In the genomic region with DNA sequence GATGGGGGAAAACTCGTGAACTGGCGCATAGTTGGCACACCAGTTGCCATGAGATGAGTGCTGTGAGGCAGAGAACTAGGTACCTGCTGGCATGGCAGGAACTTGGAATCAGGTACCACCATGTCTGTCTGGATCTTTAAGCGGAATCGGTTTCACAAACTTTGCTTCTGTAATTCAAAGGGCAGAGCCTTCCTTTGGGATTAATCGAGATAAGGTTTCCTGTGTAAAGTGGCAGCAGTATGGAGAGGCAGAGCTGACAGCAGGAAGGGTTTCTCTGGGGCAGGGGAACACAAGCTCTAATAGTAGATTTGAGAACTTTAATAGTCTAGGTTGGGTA, we compare ENCODE assay signal across 9 mouse cellular contexts. TPM values are rescaled to one million over a fixed set of nuclear protein-coding genes. Genes with fewer than 3 reads are reported as not detected.
A peak's percentile ranks its signal among the peaks of the same experiment; 100 is the strongest.
DNase-seq lines count a peak whose midpoint lies in the region; ATAC-seq and TF ChIP-seq lines count a peak whose summit lies in the region.
"Had no signal": no experiment of that assay in that cellular context is flagged by ENCODE, and none has a peak within 500 bp of the region (broad histone marks: within the 10 kb centered on the region; RNA-seq: fewer than 3 reads in every experiment).

No protein-coding gene starts in this region.

- peaks cover 0 to 15% of the 10 kb centered on the region in 2 experiments; a peak in 2 of 4 replicates for H3K4me1 ChIP-seq in heart, embryonic 14.5 days (ENCODE audit: control insufficient read depth in 2 of 2, insufficient read depth in 2 of 2, low read length in 2 of 2)
- H3K4me1 ChIP-seq in ES-Bruce4 (ENCODE audit: control insufficient read depth, insufficient read depth, low read length), result no peaks in the 10 kb centered on the region
- H3K4me1 ChIP-seq in forebrain, postnatal 0 days (ENCODE audit: insufficient read depth), result peaks cover 14% of the 10 kb centered on the region
- peaks cover 15% of the 10 kb centered on the region for H3K4me1 ChIP-seq in liver, postnatal 0 days (ENCODE audit: insufficient read depth)

- TF ChIP-seq CTCF in ES-Bruce4 (IDR thresholded peaks at IDR 0.05; ENCODE audit: low read depth, low read length), result no peak
- TF ChIP-seq CTCF in forebrain, postnatal 0 days (IDR thresholded peaks at IDR 0.05; ENCODE audit: low read depth), result no peak
- no peak for TF ChIP-seq CTCF in liver, postnatal 0 days (IDR thresholded peaks at IDR 0.05; ENCODE audit: low read depth)

- H3K9me3 ChIP-seq in heart, embryonic 14.5 days (ENCODE audit: control insufficient read depth, low read length), result no peaks in the 10 kb centered on the region
- no peaks in the 10 kb centered on the region for H3K9me3 ChIP-seq in ES-Bruce4 (replicated peaks; ENCODE audit: control insufficient read depth, insufficient read depth, low read length, poor library complexity, severe bottlenecking)
- H3K9me3 ChIP-seq in forebrain, postnatal 0 days (ENCODE audit: low read length), result no peaks in the 10 kb centered on the region
- no peaks in the 10 kb centered on the region for H3K9me3 ChIP-seq in liver, postnatal 0 days (ENCODE audit: low read length)

- DNase-seq in heart, postnatal 36 days, result no peak
- no peak for DNase-seq in forebrain, postnatal 0 days
- DNase-seq in liver, postnatal 0 days, result no peak
- no peak for DNase-seq in gastrocnemius, postnatal 4 days (ENCODE audit: low spot score in 2 of 2)
- no peak for DNase-seq in spleen, adult 12 weeks (ENCODE audit: low spot score)
- DNase-seq in left cerebral cortex, postnatal 10 days (ENCODE audit: extremely low spot score in 1 of 2, low spot score in 2 of 2), result no peak

- TF ChIP-seq POLR2A in ES-Bruce4 (IDR thresholded peaks at IDR 0.05; ENCODE audit: insufficient read depth, low read length), result no peak

- H3K36me3 ChIP-seq in heart, embryonic 14.5 days (ENCODE audit: control insufficient read depth, insufficient read depth, low read length), result peaks cover 27% of the 10 kb centered on the region
- peaks cover 30% of the 10 kb centered on the region for H3K36me3 ChIP-seq in ES-Bruce4 (ENCODE audit: control insufficient read depth, insufficient read depth, low read length, poor library complexity, severe bottlenecking)
- peaks cover 9% of the 10 kb centered on the region; the same call in 1 of the 2 replicates for H3K36me3 ChIP-seq in forebrain, postnatal 0 days (ENCODE audit: insufficient read depth)
- H3K36me3 ChIP-seq in liver, postnatal 0 days (replicated peaks; ENCODE audit: insufficient read depth, low read length), result peaks cover 24% of the 10 kb centered on the region

- H3K27ac ChIP-seq in heart, embryonic 14.5 days (replicated peaks in 1 of 2; ENCODE audit: control insufficient read depth in 1 of 2, insufficient read depth in 1 of 2, low read depth in 2 of 2, low read length in 2 of 2), result peak overlapping the region; percentile 1 to 61; a peak in 2 of 4 replicates
- H3K27ac ChIP-seq in ES-Bruce4 (ENCODE audit: insufficient read depth, low read length), result no peak overlapping the region
- H3K27ac ChIP-seq in forebrain, postnatal 0 days (ENCODE audit: low read depth, low read length), result peak overlapping the region; percentile 35; the same call in 1 of the 2 replicates
- peak overlapping the region; percentile 70 for H3K27ac ChIP-seq in liver, postnatal 0 days (ENCODE audit: low read depth)

- H3K4me2 ChIP-seq in heart, embryonic 14.5 days (ENCODE audit: low read length), result peak overlapping the region; percentile 85
- H3K4me2 ChIP-seq in forebrain, postnatal 0 days (ENCODE audit: low read depth), result peak overlapping the region; percentile 76
- peak overlapping the region; percentile 85 for H3K4me2 ChIP-seq in liver, postnatal 0 days (ENCODE audit: low read depth, low read length)

- intact Hi-C loops in heart, postnatal 36 days (cut with DNase I), result loop anchor here (10.0 kb wide), 1 partner anchor 507 kb away; the partner anchor contains the start of gene Lig3
- intact Hi-C loops in left cerebral cortex, postnatal 10 days (cut with DNase I), result no loop called here

- no peak for TF ChIP-seq EP300 in ES-Bruce4 (IDR thresholded peaks at IDR 0.05; ENCODE audit: insufficient read depth, low read depth, low read length)
- no peak for TF ChIP-seq EP300 in liver, postnatal 0 days (IDR thresholded peaks at IDR 0.05; ENCODE audit: low read depth)

- no peaks in the 10 kb centered on the region for H3K27me3 ChIP-seq in heart, embryonic 14.5 days (ENCODE audit: control insufficient read depth, insufficient read depth, low read length)
- no peaks in the 10 kb centered on the region for H3K27me3 ChIP-seq in ES-Bruce4 (ENCODE audit: control insufficient read depth, insufficient read depth, low read length, poor library complexity, severe bottlenecking)
- no peaks in the 10 kb centered on the region; the same call in 1 of the 2 replicates for H3K27me3 ChIP-seq in forebrain, postnatal 0 days (ENCODE audit: insufficient read depth, low read length)
- no peaks in the 10 kb centered on the region for H3K27me3 ChIP-seq in liver, postnatal 0 days (ENCODE audit: insufficient read depth, low read length)

- ATAC-seq in heart, embryonic 14.5 days (ENCODE audit: insufficient number of reproducible peaks, insufficient read depth, low FRiP score, low read depth), result no peak
- ATAC-seq in forebrain, postnatal 0 days, result no peak
- ATAC-seq in liver, postnatal 0 days, result no peak

- peak overlapping the region; percentile 60 to 64 for H3K4me3 ChIP-seq in heart, embryonic 14.5 days (ENCODE audit: control insufficient read depth in 1 of 2, insufficient read depth in 1 of 2, low read depth in 1 of 2, low read length in 2 of 2)
- H3K4me3 ChIP-seq in ES-Bruce4 (ENCODE audit: low read depth, low read length), result peak overlapping the region; percentile 88
- peak overlapping the region; percentile 65 for H3K4me3 ChIP-seq in forebrain, postnatal 0 days (ENCODE audit: low read depth, low read length)
- H3K4me3 ChIP-seq in liver, postnatal 0 days (ENCODE audit: low read depth, low read length), result peak overlapping the region; percentile 66

- H3K9ac ChIP-seq in heart, embryonic 14.5 days (ENCODE audit: low read length), result peak overlapping the region; percentile 81
- peak overlapping the region; percentile 92 for H3K9ac ChIP-seq in ES-Bruce4 (ENCODE audit: low read depth, poor library complexity, severe bottlenecking)
- peak overlapping the region; percentile 57 for H3K9ac ChIP-seq in forebrain, postnatal 0 days
- peak overlapping the region; percentile 75 for H3K9ac ChIP-seq in liver, postnatal 0 days (replicated peaks)

- WGBS in heart, embryonic 14.5 days, result 0% methylated on average over 5 of the region's 5 CpGs
- 0% methylated on average over 5 of the region's 5 CpGs for whole genome bisulfite sequencing in forebrain, postnatal 0 days
- WGBS in liver, postnatal 0 days (ENCODE audit: insufficient replicate concordance), result 2% methylated on average over 5 of the region's 5 CpGs

RNA-seq across cellular contexts. Expression of gene Slfn14, which starts 5.7 kb away (rescaled TPM):
- polyA plus RNA-seq in heart, embryonic 14.5 days (2014; fragmentation: Nextera tagmentation; extraction: Ambion mirVana), result 0.15 and 0.32 TPM in 2 replicates
- under 1 TPM; 0.11 TPM for total RNA-seq in heart, postnatal 36 days (2021)
- not detected in 2 replicates for polyA plus RNA-seq in ES-Bruce4 (2011; ENCODE audit: insufficient read depth, insufficient read length, low read depth, missing spikeins)
- not detected in 2 replicates for total RNA-seq in forebrain, postnatal 0 days (2014; rRNA removed)
- polyA plus RNA-seq in forebrain, postnatal 0 days (2015; fragmentation: Nextera tagmentation; extraction: Ambion mirVana), result not detected in 2 replicates
- polyA plus RNA-seq in liver, postnatal 0 days (2015; fragmentation: Nextera tagmentation; extraction: Ambion mirVana), result 14.3 and 14.8 TPM in 2 replicates
- under 1 TPM; 0.07 to 0.26 TPM for total RNA-seq in gastrocnemius, postnatal 4 days (2021)
- total RNA-seq in left cerebral cortex, postnatal 10 days (2021), result under 1 TPM in 1 of 2 experiments, not detected in 1; 0.11 TPM
- total RNA-seq: layer of hippocampus, postnatal 25 days had no signal

RNA-seq across cellular contexts. Expression of gene Ap2b1, which starts 6.6 kb away (rescaled TPM):
- polyA plus RNA-seq in heart, embryonic 14.5 days (2014; fragmentation: Nextera tagmentation; extraction: Ambion mirVana), result 44.6 and 46.5 TPM in 2 replicates
- 10 to 100 TPM; 44.9 to 46.1 TPM for total RNA-seq in heart, postnatal 36 days (2021)
- polyA plus RNA-seq in ES-Bruce4 (2011; ENCODE audit: insufficient read depth, insufficient read length, low read depth, missing spikeins), result 190 and 196 TPM in 2 replicates
- 200 and 230 TPM in 2 replicates for total RNA-seq in forebrain, postnatal 0 days (2014; rRNA removed)
- polyA plus RNA-seq in forebrain, postnatal 0 days (2015; fragmentation: Nextera tagmentation; extraction: Ambion mirVana), result 76.4 and 110 TPM in 2 replicates
- polyA plus RNA-seq in liver, postnatal 0 days (2015; fragmentation: Nextera tagmentation; extraction: Ambion mirVana), result 7.6 and 8.3 TPM in 2 replicates
- 10 to 100 TPM; 64.8 to 69.7 TPM for total RNA-seq in gastrocnemius, postnatal 4 days (2021)
- 100 to 1,000 TPM; 326 to 342 TPM for total RNA-seq in left cerebral cortex, postnatal 10 days (2021)

RNA-seq across cellular contexts. Expression of gene Pex12, which starts 10.2 kb away (rescaled TPM):
- polyA plus RNA-seq in heart, embryonic 14.5 days (2014; fragmentation: Nextera tagmentation; extraction: Ambion mirVana), result 9.0 and 9.2 TPM in 2 replicates
- 10 to 100 TPM in 1 of 2 experiments, 1 to 10 TPM in 1; 7.9 to 11.8 TPM for total RNA-seq in heart, postnatal 36 days (2021)
- 10.4 and 11.8 TPM in 2 replicates for polyA plus RNA-seq in ES-Bruce4 (2011; ENCODE audit: insufficient read depth, insufficient read length, low read depth, missing spikeins)
- total RNA-seq in forebrain, postnatal 0 days (2014; rRNA removed), result 8.8 and 12.8 TPM in 2 replicates
- 14.6 and 16.2 TPM in 2 replicates for polyA plus RNA-seq in forebrain, postnatal 0 days (2015; fragmentation: Nextera tagmentation; extraction: Ambion mirVana)
- 6.8 and 7.1 TPM in 2 replicates for polyA plus RNA-seq in liver, postnatal 0 days (2015; fragmentation: Nextera tagmentation; extraction: Ambion mirVana)
- total RNA-seq in gastrocnemius, postnatal 4 days (2021), result 10 to 100 TPM; 13.7 to 14.2 TPM
- total RNA-seq in left cerebral cortex, postnatal 10 days (2021), result 10 to 100 TPM in 1 of 2 experiments, 1 to 10 TPM in 1; 7.2 to 11.8 TPM
